Mouse (Mus musculus) spleen, adult 2 months (tissue): ENCODE results near the gene Ybx2.

Experiments
- CTCF ChIP-seq: fragments of 200-500 bp; IDR thresholded peaks from 2 replicates; pipeline ENCODE4 v1.5.1; 2011; ENCODE audit warnings: mild to moderate bottlenecking, inconsistent platforms; ENCODE audit not compliant: insufficient read depth, insufficient read length, insufficient replicate concordance; ENCODE audit errors: extremely low read depth
- POLR2A ChIP-seq: fragments of 200-500 bp; IDR thresholded peaks from 2 replicates; pipeline ENCODE4 v1.6.1; 2011; ENCODE audit warnings: low read depth, low read length, inconsistent platforms

DNA sequence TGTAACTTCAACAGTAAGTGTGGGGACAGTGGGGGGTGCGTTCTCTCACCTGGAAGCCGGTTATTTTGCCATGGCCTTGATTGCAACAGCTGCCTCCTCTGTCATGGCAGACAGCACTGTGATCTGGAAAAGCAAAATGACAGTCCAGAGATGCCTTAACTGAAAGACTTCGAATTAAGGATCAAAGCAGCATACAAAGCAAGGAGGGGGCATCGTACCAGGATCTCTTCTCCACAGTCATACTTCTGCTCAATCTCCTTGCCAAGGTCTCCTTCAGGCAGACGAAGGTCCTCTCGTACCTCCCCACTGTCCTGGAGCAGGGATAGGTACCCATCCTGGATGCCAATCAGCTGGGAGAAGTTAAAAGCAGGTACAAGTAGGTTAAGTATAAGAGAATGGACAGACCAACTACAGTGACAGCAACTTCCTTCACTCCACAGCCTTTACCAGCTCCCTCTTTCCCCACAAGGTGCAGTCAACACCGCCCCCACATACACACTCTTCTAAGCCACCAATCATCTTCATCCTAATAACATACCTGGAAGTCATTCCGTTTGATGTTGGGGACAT is 18.1 kb upstream of the Ybx2 start:
- TF ChIP-seq CTCF (no peak), POLR2A (no peak)
